Mouse (Mus musculus): Measurements from ENCODE around the gene Lzic. TPM values are rescaled to one million over a fixed set of nuclear protein-coding genes. Genes with fewer than 3 reads are reported as not detected.
"Not testable (repeated sequence)": the region's sequence is repeated elsewhere in the genome, so short reads cannot be mapped to it uniquely, and the experiment has no call there.

Lzic gene
- polyA plus RNA-seq, 1 experiment from 2014 or later, result 49.3 TPM

GRCm38 (mm10) chr4:149453656-149454055 is 31.4 kb upstream of the Lzic start:
- no peak overlapping the region for H3K4me3 ChIP-seq (ENCODE audit: low read depth, low read length)
- no peak overlapping the region for H3K4me2 ChIP-seq (replicated peaks; ENCODE audit: low read depth, low read length)
- no peaks in the 10 kb centered on the region for H3K4me1 ChIP-seq (ENCODE audit: control insufficient read depth, insufficient read depth, low read length)
- ATAC-seq (ENCODE audit: insufficient number of reproducible peaks, insufficient read depth, low FRiP score, low read depth), result no peak
- no peaks in the 10 kb centered on the region for H3K36me3 ChIP-seq (ENCODE audit: control insufficient read depth, insufficient read depth, low read length)
- H3K9me3 ChIP-seq (ENCODE audit: control insufficient read depth, low read depth, low read length), result no peaks in the 10 kb centered on the region
- H3K9ac ChIP-seq (replicated peaks; ENCODE audit: low read depth, low read length), result no peak overlapping the region
- 86% methylated on average over 4 of the region's 4 CpGs for WGBS
- H3K27me3 ChIP-seq (ENCODE audit: control insufficient read depth, insufficient read depth, low read length), result no peaks in the 10 kb centered on the region
- no peak overlapping the region for H3K27ac ChIP-seq (ENCODE audit: low read length)

GRCm38 (mm10) chr4:149454263-149454662 is 30.8 kb upstream of the Lzic start:
- no peaks in the 10 kb centered on the region for H3K9me3 ChIP-seq (ENCODE audit: control insufficient read depth, low read depth, low read length)
- no peak overlapping the region for H3K9ac ChIP-seq (replicated peaks; ENCODE audit: low read depth, low read length)
- no peaks in the 10 kb centered on the region for H3K27me3 ChIP-seq (ENCODE audit: control insufficient read depth, insufficient read depth, low read length)
- no peak for ATAC-seq (ENCODE audit: insufficient number of reproducible peaks, insufficient read depth, low FRiP score, low read depth)
- no peaks in the 10 kb centered on the region for H3K36me3 ChIP-seq (ENCODE audit: control insufficient read depth, insufficient read depth, low read length)
- no peak overlapping the region for H3K27ac ChIP-seq (ENCODE audit: low read length)
- H3K4me3 ChIP-seq (ENCODE audit: low read depth, low read length), result no peak overlapping the region
- H3K4me1 ChIP-seq (ENCODE audit: control insufficient read depth, insufficient read depth, low read length), result no peaks in the 10 kb centered on the region
- H3K4me2 ChIP-seq (replicated peaks; ENCODE audit: low read depth, low read length), result no peak overlapping the region
- WGBS, result 81% methylated on average over 17 of the region's 17 CpGs

DNA sequence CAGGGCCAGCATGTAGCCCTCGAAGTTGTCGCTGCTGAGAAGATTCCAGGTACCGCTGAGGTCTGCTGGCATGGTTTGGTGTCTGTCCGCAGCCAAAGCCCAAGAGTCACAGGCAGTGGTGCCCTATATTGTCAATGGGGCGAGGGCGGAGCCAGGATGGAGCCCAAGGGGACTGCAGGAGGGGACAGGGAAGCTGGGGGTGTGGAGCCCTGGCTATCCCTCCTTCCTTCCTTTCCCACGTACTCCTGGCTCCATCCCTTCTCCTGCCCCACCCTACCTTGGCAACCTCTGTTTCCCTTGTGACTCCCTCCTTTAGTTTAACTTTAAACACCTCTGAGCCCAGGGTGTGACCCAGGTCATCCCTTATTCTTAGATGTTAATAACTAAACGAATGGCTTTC is 30.1 kb upstream of the Lzic start, which contains the start of gene Rbp7:
Rbp7 (minus strand) TSS at position 100 of the 400 bp plus-strand sequence.
- Histone ChIP-seq H3K4me3 (ENCODE audit: low read depth, low read length) (no peak within 1 kb of the TSS), H3K9ac (replicated peaks; ENCODE audit: low read depth, low read length) (no peak within 1 kb of the TSS), H3K36me3 (ENCODE audit: control insufficient read depth, insufficient read depth, low read length) (no peaks in the 10 kb centered on the region), H3K9me3 (ENCODE audit: control insufficient read depth, low read depth, low read length) (no peaks in the 10 kb centered on the region), H3K27me3 (ENCODE audit: control insufficient read depth, insufficient read depth, low read length) (no peaks in the 10 kb centered on the region), H3K4me2 (replicated peaks; ENCODE audit: low read depth, low read length) (no peak within 1 kb of the TSS), H3K27ac (ENCODE audit: low read length) (no peak within 1 kb of the TSS), H3K4me1 (ENCODE audit: control insufficient read depth, insufficient read depth, low read length) (no peaks in the 10 kb centered on the region)
- 49% methylated on average over 8 of the region's 8 CpGs for WGBS
- ATAC-seq (ENCODE audit: insufficient number of reproducible peaks, insufficient read depth, low FRiP score, low read depth), result no peak

- H3K27me3 ChIP-seq (ENCODE audit: control insufficient read depth, insufficient read depth, low read length); H3K4me3 ChIP-seq (ENCODE audit: low read depth, low read length); H3K9me3 ChIP-seq (ENCODE audit: control insufficient read depth, low read depth, low read length); H3K9ac ChIP-seq (replicated peaks; ENCODE audit: low read depth, low read length); H3K27ac ChIP-seq (ENCODE audit: low read length); H3K4me1 ChIP-seq (ENCODE audit: control insufficient read depth, insufficient read depth, low read length); H3K4me2 ChIP-seq (replicated peaks; ENCODE audit: low read depth, low read length); H3K36me3 ChIP-seq (ENCODE audit: control insufficient read depth, insufficient read depth, low read length); ATAC-seq (ENCODE audit: insufficient number of reproducible peaks, insufficient read depth, low FRiP score, low read depth): not testable (repeated sequence)
- 86% methylated on average over 27 of the region's 27 CpGs for WGBS
These were observed 27.9 kb upstream of the Lzic start for GRCm38 (mm10) chr4:149457163-149457562.

DNA sequence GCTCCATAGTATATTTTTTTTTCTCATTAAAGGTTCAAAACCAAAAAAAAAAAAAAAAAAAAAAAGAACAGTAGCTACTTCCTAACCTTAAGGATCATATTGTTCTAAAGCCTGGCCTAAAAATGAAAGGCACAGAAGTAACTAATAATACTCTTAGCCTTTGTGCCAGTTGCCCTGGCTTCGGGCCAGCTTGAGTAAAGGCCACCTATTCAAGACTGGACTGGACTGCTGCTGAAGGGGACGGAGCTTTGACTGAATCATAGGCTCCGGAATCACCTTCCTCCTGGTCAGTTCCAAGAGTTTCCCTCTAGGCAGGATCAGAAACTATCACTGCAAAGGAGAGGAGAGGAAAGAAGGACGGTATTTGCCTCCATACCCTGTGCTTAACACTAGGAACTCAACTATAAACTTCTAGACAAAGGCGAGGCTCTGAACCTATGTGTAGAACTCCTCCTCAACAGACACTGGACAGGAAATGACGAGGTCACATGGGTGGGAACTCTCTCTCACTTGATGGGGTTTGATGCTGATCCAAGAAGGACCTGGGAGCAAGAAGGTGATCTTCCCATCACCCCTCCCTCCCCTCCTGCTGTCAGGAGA is 27.1 kb upstream of the Lzic start:
- Histone ChIP-seq H3K4me3 (ENCODE audit: low read depth, low read length) (no peak overlapping the region), H3K27ac (ENCODE audit: low read length) (no peak overlapping the region), H3K9ac (replicated peaks; ENCODE audit: low read depth, low read length) (no peak overlapping the region), H3K27me3 (ENCODE audit: control insufficient read depth, insufficient read depth, low read length) (no peaks in the 10 kb centered on the region), H3K4me1 (ENCODE audit: control insufficient read depth, insufficient read depth, low read length) (no peaks in the 10 kb centered on the region), H3K9me3 (ENCODE audit: control insufficient read depth, low read depth, low read length) (no peaks in the 10 kb centered on the region), H3K36me3 (ENCODE audit: control insufficient read depth, insufficient read depth, low read length) (no peaks in the 10 kb centered on the region), H3K4me2 (replicated peaks; ENCODE audit: low read depth, low read length) (no peak overlapping the region)
- WGBS, result 78% methylated on average over 6 of the region's 6 CpGs
- no peak for ATAC-seq (ENCODE audit: insufficient number of reproducible peaks, insufficient read depth, low FRiP score, low read depth)

DNA sequence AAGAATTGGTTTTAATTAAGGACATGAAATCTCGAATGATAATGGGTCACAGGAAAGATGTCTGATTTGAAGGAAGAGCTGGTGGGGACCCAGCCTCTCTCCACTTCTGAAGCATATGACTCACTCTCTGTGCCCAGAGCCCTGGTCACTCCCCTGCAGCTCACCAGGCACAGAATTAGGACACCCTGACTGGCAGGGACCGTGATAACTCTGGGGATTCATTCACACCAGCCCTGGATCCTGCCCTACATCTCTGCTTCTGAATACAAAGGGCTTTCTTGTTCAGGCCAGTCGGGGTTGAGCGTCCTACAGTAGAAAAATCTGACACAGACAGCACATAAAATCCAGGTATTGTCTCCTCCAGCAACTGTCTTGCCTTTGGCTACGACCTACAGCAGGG is 26.5 kb upstream of the Lzic start:
- no peaks in the 10 kb centered on the region for H3K36me3 ChIP-seq (ENCODE audit: control insufficient read depth, insufficient read depth, low read length)
- H3K4me3 ChIP-seq (ENCODE audit: low read depth, low read length), result no peak overlapping the region
- H3K9ac ChIP-seq (replicated peaks; ENCODE audit: low read depth, low read length), result no peak overlapping the region
- ATAC-seq (ENCODE audit: insufficient number of reproducible peaks, insufficient read depth, low FRiP score, low read depth), result no peak
- no peaks in the 10 kb centered on the region for H3K9me3 ChIP-seq (ENCODE audit: control insufficient read depth, low read depth, low read length)
- H3K27ac ChIP-seq (ENCODE audit: low read length), result no peak overlapping the region
- 63% methylated on average over 5 of the region's 5 CpGs for WGBS
- H3K4me2 ChIP-seq (replicated peaks; ENCODE audit: low read depth, low read length), result no peak overlapping the region
- no peaks in the 10 kb centered on the region for H3K27me3 ChIP-seq (ENCODE audit: control insufficient read depth, insufficient read depth, low read length)
- H3K4me1 ChIP-seq (ENCODE audit: control insufficient read depth, insufficient read depth, low read length), result no peaks in the 10 kb centered on the region

GRCm38 (mm10) chr4:149459425-149459824 is 25.6 kb upstream of the Lzic start:
- no peak overlapping the region for H3K27ac ChIP-seq (ENCODE audit: low read length)
- H3K4me2 ChIP-seq (replicated peaks; ENCODE audit: low read depth, low read length), result no peak overlapping the region
- H3K4me3 ChIP-seq (ENCODE audit: low read depth, low read length), result no peak overlapping the region
- H3K27me3 ChIP-seq (ENCODE audit: control insufficient read depth, insufficient read depth, low read length), result no peaks in the 10 kb centered on the region
- H3K9ac ChIP-seq (replicated peaks; ENCODE audit: low read depth, low read length), result no peak overlapping the region
- H3K4me1 ChIP-seq (ENCODE audit: control insufficient read depth, insufficient read depth, low read length), result no peaks in the 10 kb centered on the region
- no peaks in the 10 kb centered on the region for H3K36me3 ChIP-seq (ENCODE audit: control insufficient read depth, insufficient read depth, low read length)
- ATAC-seq (ENCODE audit: insufficient number of reproducible peaks, insufficient read depth, low FRiP score, low read depth), result no peak
- 69% methylated on average over 1 of the region's 1 CpGs for WGBS
- H3K9me3 ChIP-seq (ENCODE audit: control insufficient read depth, low read depth, low read length), result no peaks in the 10 kb centered on the region

GRCm38 (mm10) chr4:149460475-149460874 is 24.6 kb upstream of the Lzic start:
- H3K9me3 ChIP-seq (ENCODE audit: control insufficient read depth, low read depth, low read length); ATAC-seq (ENCODE audit: insufficient number of reproducible peaks, insufficient read depth, low FRiP score, low read depth); H3K36me3 ChIP-seq (ENCODE audit: control insufficient read depth, insufficient read depth, low read length); H3K4me1 ChIP-seq (ENCODE audit: control insufficient read depth, insufficient read depth, low read length); H3K27me3 ChIP-seq (ENCODE audit: control insufficient read depth, insufficient read depth, low read length); H3K4me3 ChIP-seq (ENCODE audit: low read depth, low read length); H3K27ac ChIP-seq (ENCODE audit: low read length); H3K9ac ChIP-seq (replicated peaks; ENCODE audit: low read depth, low read length); H3K4me2 ChIP-seq (replicated peaks; ENCODE audit: low read depth, low read length): not testable (repeated sequence)
- 94% methylated on average over 2 of the region's 2 CpGs for WGBS
